Mouse (Mus musculus) adrenal gland, postnatal 14 days (tissue): Measurements from ENCODE around the gene Zfp384. TPM values are rescaled to one million over a fixed set of nuclear protein-coding genes. Genes with fewer than 3 reads are reported as not detected.

Experiments used
- DNase-seq: peaks from one replicate; pipeline ENCODE4 v3.0.0; 2021; ENCODE audit warnings: mixed read lengths
- total RNA-seq: library from RNA; stranded (reverse); gene quantifications from 2 replicates; pipeline ENCODE4 v1.2.3, GENCODE M21; 2021

The Zfp384 gene
- total RNA-seq, 1 experiment from 2014 or later, result 47.2 TPM

DNA sequence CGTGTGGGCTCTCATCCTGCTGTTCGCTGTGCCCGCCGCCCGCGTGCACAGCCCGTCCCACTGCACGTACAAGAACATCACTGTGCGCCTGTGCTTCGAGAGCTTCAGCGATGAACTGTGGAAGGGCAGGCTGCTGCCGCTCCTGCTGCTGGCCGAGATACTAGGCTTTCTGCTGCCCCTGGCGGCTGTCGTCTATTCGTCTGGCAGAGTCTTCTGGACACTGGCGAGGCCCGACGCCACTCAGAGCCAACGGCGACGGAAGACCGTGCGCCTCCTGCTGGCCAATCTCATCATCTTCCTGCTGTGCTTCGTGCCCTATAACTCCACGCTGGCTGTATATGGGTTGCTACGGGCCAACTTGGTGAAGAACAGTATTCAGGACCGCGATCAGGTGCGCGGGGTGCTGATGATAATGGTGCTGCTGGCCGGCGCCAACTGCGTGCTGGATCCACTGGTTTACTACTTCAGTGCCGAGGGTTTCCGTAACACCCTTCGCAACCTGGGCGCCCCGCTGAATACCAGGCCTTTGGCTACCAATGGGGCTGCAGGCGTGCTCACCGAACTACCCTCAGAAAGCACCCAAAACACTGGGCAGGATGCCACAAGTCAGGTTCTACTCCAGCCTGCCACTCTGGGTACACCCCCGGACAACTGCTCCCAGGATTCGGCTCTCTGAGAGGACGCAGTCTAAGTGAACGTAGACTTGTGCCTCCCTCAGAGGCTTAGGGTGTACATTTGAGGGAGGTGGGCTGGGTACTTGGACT, 73.0 kb downstream of the Zfp384 start:
- peak; percentile 95 for DNase-seq

DNA sequence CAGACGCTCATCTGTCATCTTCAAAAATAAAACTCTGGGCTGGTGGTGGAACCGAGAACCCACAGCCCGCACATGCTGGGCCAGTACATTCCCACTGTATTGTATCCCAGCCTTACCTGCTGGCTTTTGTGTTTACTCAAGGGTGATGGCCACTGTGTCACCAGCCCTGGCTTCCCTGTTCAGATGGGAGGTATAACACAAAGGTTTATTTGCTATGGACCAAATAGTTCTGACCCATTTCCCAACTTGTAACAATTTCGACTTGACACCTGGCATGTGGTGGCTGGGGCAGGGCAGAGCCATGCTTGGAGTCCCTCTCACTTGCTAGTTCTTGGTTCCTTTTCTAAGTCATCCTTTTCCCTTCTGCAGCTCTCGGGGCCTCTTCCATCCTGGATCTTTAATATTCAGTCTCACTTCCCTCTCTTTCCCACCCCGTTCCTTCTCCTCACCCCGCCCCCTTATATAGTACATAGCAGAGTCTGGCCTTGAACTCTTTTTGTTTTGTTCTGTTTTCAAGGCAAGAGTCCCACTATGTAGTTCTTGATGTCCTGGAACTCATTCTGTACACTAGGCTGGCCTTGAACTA, 73.9 kb downstream of the Zfp384 start:
- no peak for DNase-seq

DNA sequence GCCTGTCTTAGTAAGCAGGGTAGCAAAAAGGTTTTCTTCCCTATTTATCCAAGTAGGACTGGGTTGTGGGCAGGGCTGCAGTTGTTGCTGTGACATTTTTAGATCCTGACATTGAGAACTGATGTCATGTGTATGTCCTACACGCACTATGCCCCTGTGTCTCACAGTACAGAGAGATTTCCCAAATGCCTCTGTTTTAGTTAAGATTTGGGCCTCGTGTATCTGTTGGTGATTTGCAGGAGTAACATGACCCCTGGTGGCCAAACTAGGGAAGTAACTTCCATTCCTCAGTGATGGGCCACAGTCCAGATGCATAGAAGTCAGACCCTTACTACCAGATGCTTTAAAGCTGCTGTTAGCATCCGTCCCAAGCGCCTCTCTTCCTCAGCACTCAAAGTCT, 75.5 kb downstream of the Zfp384 start:
- DNase-seq, result peak; percentile 75

Other genes starting within 250 kb of the Zfp384 start
- 13.0 and 18.9 TPM in 2 replicates for gene Eno2, start 239.5 kb upstream of the Zfp384 start, total RNA-seq
- not detected in 2 replicates for gene Lrrc23, start 229.4 kb upstream of the Zfp384 start, total RNA-seq
- gene Spsb2, start 200.5 kb upstream of the Zfp384 start, total RNA-seq, result 13.0 and 14.6 TPM in 2 replicates
- 425 and 436 TPM in 2 replicates for gene Tpi1, start 194.8 kb upstream of the Zfp384 start, total RNA-seq
- 83.2 and 103 TPM in 2 replicates for gene Usp5, start 179.7 kb upstream of the Zfp384 start, total RNA-seq
- 22.2 and 26.1 TPM in 2 replicates for gene Cdca3, start 179.6 kb upstream of the Zfp384 start, total RNA-seq
- gene Gnb3, start 168.9 kb upstream of the Zfp384 start, total RNA-seq, result 9.4 and 9.5 TPM in 2 replicates
- gene P3h3, start 151.4 kb upstream of the Zfp384 start, total RNA-seq, result 21.4 and 26.1 TPM in 2 replicates
- 1.6 and 2.3 TPM in 2 replicates for gene Gpr162, start 145.2 kb upstream of the Zfp384 start, total RNA-seq
- 1.4 and 13.0 TPM in 2 replicates for gene Cd4, start 120.9 kb upstream of the Zfp384 start, total RNA-seq
- 1.5 and 2.5 TPM in 2 replicates for gene Lag3, start 97.4 kb upstream of the Zfp384 start, total RNA-seq
- 917 and 925 TPM in 2 replicates for gene Ptms, start 89.0 kb upstream of the Zfp384 start, total RNA-seq
- 274 and 276 TPM in 2 replicates for gene Mlf2, start 77.8 kb upstream of the Zfp384 start, total RNA-seq
- gene Cops7a, start 43.6 kb upstream of the Zfp384 start, total RNA-seq, result 117 and 122 TPM in 2 replicates
- gene Pianp, start 12.5 kb upstream of the Zfp384 start, total RNA-seq, result 4.8 and 5.4 TPM in 2 replicates
- gene Ing4, start 30.6 kb downstream of the Zfp384 start, total RNA-seq, result 64.9 and 71.8 TPM in 2 replicates
- gene Acrbp, start 40.5 kb downstream of the Zfp384 start, total RNA-seq, result 7.5 and 8.2 TPM in 2 replicates
- 0.44 and 2.1 TPM in 2 replicates for gene Lpar5, start 58.8 kb downstream of the Zfp384 start, total RNA-seq
- gene Chd4, start 86.8 kb downstream of the Zfp384 start, total RNA-seq, result 189 and 192 TPM in 2 replicates
- 47.0 and 53.7 TPM in 2 replicates for gene Nop2, start 122.8 kb downstream of the Zfp384 start, total RNA-seq
- 18.6 and 25.0 TPM in 2 replicates for gene Iffo1, start 136.1 kb downstream of the Zfp384 start, total RNA-seq
- gene Gapdh, start 157.3 kb downstream of the Zfp384 start, total RNA-seq, result 1,705 and 1,924 TPM in 2 replicates
- gene Ncapd2, start 182.6 kb downstream of the Zfp384 start, total RNA-seq, result 43.2 and 45.2 TPM in 2 replicates
- 222 and 232 TPM in 2 replicates for gene Mrpl51, start 182.7 kb downstream of the Zfp384 start, total RNA-seq
- gene Vamp1, start 206.4 kb downstream of the Zfp384 start, total RNA-seq, result 31.8 and 42.6 TPM in 2 replicates
- gene Tapbpl, start 222.7 kb downstream of the Zfp384 start, total RNA-seq, result 12.6 and 14.0 TPM in 2 replicates
- 0.93 and 6.9 TPM in 2 replicates for gene Cd27, start 227.9 kb downstream of the Zfp384 start, total RNA-seq